ENCODE assay signal across 28 mouse cellular contexts in the genomic region with DNA sequence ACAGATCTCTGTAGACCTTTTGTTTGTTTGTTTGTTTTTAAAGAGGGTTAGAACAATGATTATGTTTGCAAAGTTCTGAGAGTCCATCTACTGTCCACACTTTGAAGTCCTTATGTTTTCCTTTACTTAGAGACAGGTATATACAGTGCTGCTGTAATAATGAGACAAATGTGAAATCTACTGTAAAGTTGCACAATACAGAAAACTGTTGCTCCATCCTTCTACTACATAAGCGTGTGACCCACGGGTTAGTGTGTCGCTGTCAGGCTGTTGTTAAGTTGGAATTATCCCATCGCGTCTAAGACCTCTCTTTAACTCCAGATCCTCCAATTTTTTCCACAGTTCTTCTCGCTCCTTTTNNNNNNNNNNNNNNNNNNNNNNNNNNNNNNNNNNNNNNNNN. TPM values are rescaled to one million over a fixed set of nuclear protein-coding genes. Genes with fewer than 3 reads are reported as not detected.
"Had no signal": no experiment of that assay in that cellular context is flagged by ENCODE, and none has a peak within 500 bp of the region (broad histone marks: within the 10 kb centered on the region; RNA-seq: fewer than 3 reads in every experiment).

No protein-coding gene starts in this region.

- H3K9me3 ChIP-seq: intestine, embryonic 15.5 days; kidney, embryonic 15.5 days; limb, embryonic 12.5 days; limb, embryonic 15.5 days; megakaryocyte, embryonic 14.5 days; midbrain, embryonic 10.5 days; midbrain, embryonic 13.5 days; neural tube, embryonic 13.5 days; stomach, embryonic 15.5 days had no signal

- H3K4me2 ChIP-seq: intestine, embryonic 15.5 days; kidney, embryonic 15.5 days; limb, embryonic 12.5 days; limb, embryonic 15.5 days; lung, embryonic 14.5 days; midbrain, embryonic 13.5 days; neural tube, embryonic 13.5 days; stomach, embryonic 15.5 days had no signal

- H3K4me1 ChIP-seq: limb, embryonic 12.5 days; limb, embryonic 15.5 days; midbrain, embryonic 10.5 days; midbrain, embryonic 13.5 days; neural tube, embryonic 13.5 days; stomach, embryonic 15.5 days had no signal

- DNase-seq: kidney, adult 11 months; kidney, adult 8-10 months; layer of hippocampus, adult 9-11 months; left cerebral cortex, postnatal 4 days; lung, postnatal 4 days; retina, postnatal 1 day; right cerebral cortex, postnatal 25 days; spleen, adult 18-20 months; thymus, postnatal 25 days had no signal

- H3K27me3 ChIP-seq: intestine, embryonic 15.5 days; kidney, embryonic 15.5 days; limb, embryonic 12.5 days; limb, embryonic 15.5 days; megakaryocyte, embryonic 14.5 days; midbrain, embryonic 13.5 days; neural tube, embryonic 13.5 days; stomach, embryonic 15.5 days had no signal

- ATAC-seq: intestine, embryonic 15.5 days; midbrain, embryonic 13.5 days; midbrain, embryonic 16.5 days had no signal

- H3K9ac ChIP-seq: intestine, embryonic 15.5 days; kidney, embryonic 15.5 days; limb, embryonic 12.5 days; limb, embryonic 15.5 days; liver, embryonic 14.5 days; lung, embryonic 14.5 days; midbrain, embryonic 13.5 days; neural tube, embryonic 13.5 days; stomach, embryonic 15.5 days had no signal

- H3K4me3 ChIP-seq: intestine, embryonic 15.5 days; kidney, embryonic 15.5 days; left cerebral cortex, adult 2 months; limb, embryonic 12.5 days; limb, embryonic 15.5 days; megakaryocyte, embryonic 14.5 days; midbrain, embryonic 10.5 days; midbrain, embryonic 13.5 days; myocyte; neural tube, embryonic 13.5 days; stomach, embryonic 15.5 days had no signal

- H3K27ac ChIP-seq: intestine, embryonic 15.5 days; kidney, embryonic 15.5 days; left cerebral cortex, adult 2 months; limb, embryonic 12.5 days; limb, embryonic 15.5 days; liver, embryonic 14.5 days; midbrain, embryonic 10.5 days; midbrain, embryonic 13.5 days; neural tube, embryonic 13.5 days; stomach, embryonic 15.5 days had no signal

RNA-seq across cellular contexts. Expression of a gene that starts 36.9 kb away (rescaled TPM):
- total RNA-seq: layer of hippocampus, adult 18-20 months; layer of hippocampus, postnatal 25 days; left cerebral cortex, adult 2 months; left cerebral cortex, postnatal 14 days; left cerebral cortex, postnatal 4 days; monocyte, adult 5-6 weeks; neutrophil, adult 5-6 weeks had no signal
- polyA plus RNA-seq: intestine, embryonic 15.5 days; kidney, embryonic 15.5 days; limb, embryonic 12.5 days; limb, embryonic 15.5 days; liver, embryonic 14.5 days; lung, embryonic 14.5 days; midbrain, embryonic 10.5 days; midbrain, embryonic 13.5 days; midbrain, embryonic 16.5 days; myocyte; neural tube, embryonic 13.5 days; stomach, embryonic 15.5 days had no signal
